Mouse (Mus musculus) B cell, adult 2 months (primary cell): ENCODE results near the gene Agbl3.

Source experiments
- DNase-seq, 2 experiments: peaks; one replicate each; pipeline ENCODE4 v3.0.0; 2022

Agbl3 gene

DNA sequence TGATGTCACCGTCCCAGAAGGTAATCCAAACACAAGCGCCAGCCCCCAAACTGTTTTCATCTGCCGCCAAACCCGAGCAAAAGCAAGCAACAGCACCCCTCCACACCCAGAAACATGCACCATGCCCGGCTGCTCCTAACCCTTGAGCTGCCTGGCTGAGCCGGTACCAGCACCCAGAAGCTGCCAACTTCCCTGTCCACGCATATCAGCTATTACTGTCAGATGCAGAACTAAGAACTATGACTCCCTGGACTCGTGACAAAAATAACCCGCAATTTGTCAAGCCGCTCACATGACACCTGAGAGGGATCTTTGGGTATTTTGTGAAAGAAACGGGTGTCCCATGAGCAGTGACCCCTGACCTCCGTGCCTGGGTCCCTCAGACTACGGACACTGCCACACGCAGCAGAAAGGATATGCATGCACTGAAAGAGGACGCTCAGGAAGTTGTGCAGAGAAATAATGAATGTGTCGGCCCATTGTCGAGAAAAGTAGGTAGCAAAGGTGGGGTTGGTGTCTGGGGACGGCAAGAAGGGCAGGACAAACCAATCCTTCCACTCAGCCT lies 127.5 kb downstream of the Agbl3 start:
- no peak for DNase-seq
